Mouse (Mus musculus): ENCODE data around the gene Cib3. TPM values are rescaled to one million over a fixed set of nuclear protein-coding genes. Genes with fewer than 3 reads are reported as not detected.
A peak's percentile ranks its signal among the peaks of the same experiment; 100 is the strongest.

Cib3 gene
- polyA plus RNA-seq, 1 experiment from 2014 or later, result not detected

GRCm38 (mm10) chr8:72208582-72208981 lies 4.1 kb downstream of the Cib3 start:
- Histone ChIP-seq H3K27me3 (no peaks in the 10 kb centered on the region), H3K4me3 (no peak overlapping the region), H3K9me3 (no peaks in the 10 kb centered on the region; the same call in 1 of the 2 replicates), H3K36me3 (no peaks in the 10 kb centered on the region), H3K9ac (no peak overlapping the region), H3K4me2 (no peak overlapping the region), H3K4me1 (replicated peaks) (no peaks in the 10 kb centered on the region), H3K27ac (replicated peaks) (no peak overlapping the region)
- no peak for ATAC-seq (ENCODE audit: low FRiP score, low read depth)
- WGBS, result 73% methylated on average over 1 of the region's 1 CpGs

GRCm38 (mm10) chr8:72197997-72198396 lies 14.6 kb downstream of the Cib3 start:
- Histone ChIP-seq H3K4me2 (no peak overlapping the region), H3K27ac (replicated peaks) (no peak overlapping the region), H3K9me3 (peaks cover 8% of the 10 kb centered on the region; the same call in 1 of the 2 replicates), H3K9ac (no peak overlapping the region), H3K27me3 (no peaks in the 10 kb centered on the region), H3K4me3 (no peak overlapping the region), H3K4me1 (replicated peaks) (no peaks in the 10 kb centered on the region), H3K36me3 (no peaks in the 10 kb centered on the region)
- ATAC-seq (ENCODE audit: low FRiP score, low read depth), result no peak
- WGBS, result 65% methylated on average over 8 of the region's 8 CpGs

GRCm38 (mm10) chr8:72192065-72192464 lies 20.6 kb downstream of the Cib3 start:
- H3K4me1 ChIP-seq (replicated peaks), result no peaks in the 10 kb centered on the region
- no peaks in the 10 kb centered on the region for H3K36me3 ChIP-seq
- ATAC-seq (ENCODE audit: low FRiP score, low read depth), result no peak

GRCm38 (mm10) chr8:72190215-72190539 lies 22.5 kb downstream of the Cib3 start:
- no peak overlapping the region for H3K4me3 ChIP-seq
- H3K4me2 ChIP-seq, result no peak overlapping the region
- H3K9ac ChIP-seq, result no peak overlapping the region
- no peaks in the 10 kb centered on the region for H3K9me3 ChIP-seq
- no peaks in the 10 kb centered on the region for H3K36me3 ChIP-seq
- no peak for ATAC-seq (ENCODE audit: low FRiP score, low read depth)
- no peaks in the 10 kb centered on the region for H3K27me3 ChIP-seq
- WGBS, result 80% methylated on average over 2 of the region's 2 CpGs
- no peak overlapping the region for H3K27ac ChIP-seq (replicated peaks)
- H3K4me1 ChIP-seq (replicated peaks), result no peaks in the 10 kb centered on the region

More at GRCm38 (mm10) chr8:72192065-72192464, 20.6 kb downstream of the Cib3 start:
- no peak overlapping the region for H3K4me2 ChIP-seq
- H3K4me3 ChIP-seq, result no peak overlapping the region
- no peak overlapping the region for H3K27ac ChIP-seq (replicated peaks)
- H3K9me3 ChIP-seq, result no peaks in the 10 kb centered on the region
- H3K27me3 ChIP-seq, result no peaks in the 10 kb centered on the region
- H3K9ac ChIP-seq, result no peak overlapping the region

- 70% methylated on average over 12 of the region's 12 CpGs for WGBS
- H3K9me3 ChIP-seq, result no peaks in the 10 kb centered on the region
- H3K27ac ChIP-seq (replicated peaks), result no peak within 1 kb of the TSS
- no peak within 1 kb of the TSS for H3K4me3 ChIP-seq
- H3K27me3 ChIP-seq, result no peaks in the 10 kb centered on the region
- no peak within 1 kb of the TSS for H3K9ac ChIP-seq
- no peak within 1 kb of the TSS for H3K4me2 ChIP-seq
- ATAC-seq (ENCODE audit: low FRiP score, low read depth), result no peak
- no peaks in the 10 kb centered on the region for H3K4me1 ChIP-seq (replicated peaks)
- no peaks in the 10 kb centered on the region for H3K36me3 ChIP-seq
These were observed 23.0 kb downstream of the Cib3 start, which contains the start of gene Hsh2d for GRCm38 (mm10) chr8:72189417-72190214. Gene Hsh2d, plus strand, starts transcription at chr8:72189638.

GRCm38 (mm10) chr8:72187793-72188331 lies 24.8 kb downstream of the Cib3 start:
- no peak for ATAC-seq (ENCODE audit: low FRiP score, low read depth)
- no peak overlapping the region for H3K4me2 ChIP-seq
- 90% methylated on average over 2 of the region's 2 CpGs for WGBS
- H3K9ac ChIP-seq, result no peak overlapping the region
- no peaks in the 10 kb centered on the region for H3K36me3 ChIP-seq
- no peaks in the 10 kb centered on the region for H3K9me3 ChIP-seq
- H3K27me3 ChIP-seq, result no peaks in the 10 kb centered on the region
- H3K27ac ChIP-seq (replicated peaks), result no peak overlapping the region
- H3K4me1 ChIP-seq (replicated peaks), result no peaks in the 10 kb centered on the region
- H3K4me3 ChIP-seq, result no peak overlapping the region

GRCm38 (mm10) chr8:72183554-72184202 lies 29.0 kb downstream of the Cib3 start:
- Histone ChIP-seq H3K4me2 (no peak overlapping the region), H3K4me1 (replicated peaks) (no peaks in the 10 kb centered on the region)
- WGBS, result 54% methylated on average over 2 of the region's 2 CpGs

GRCm38 (mm10) chr8:72177346-72177925 lies 35.2 kb downstream of the Cib3 start:
- Histone ChIP-seq H3K9ac (no peak overlapping the region), H3K4me2 (no peak overlapping the region), H3K4me3 (no peak overlapping the region), H3K36me3 (peaks cover 84% of the 10 kb centered on the region), H3K9me3 (no peaks in the 10 kb centered on the region), H3K27me3 (no peaks in the 10 kb centered on the region), H3K27ac (replicated peaks) (no peak overlapping the region), H3K4me1 (replicated peaks) (no peaks in the 10 kb centered on the region)
- no peak for ATAC-seq (ENCODE audit: low FRiP score, low read depth)
- WGBS, result 52% methylated on average over 5 of the region's 5 CpGs

More at GRCm38 (mm10) chr8:72183554-72184202, 29.0 kb downstream of the Cib3 start:
- no peak overlapping the region for H3K4me3 ChIP-seq
- peak; percentile 78; the same call in 1 of the 2 replicates for ATAC-seq (ENCODE audit: low FRiP score, low read depth)
- peaks cover 31% of the 10 kb centered on the region for H3K36me3 ChIP-seq
- no peaks in the 10 kb centered on the region for H3K27me3 ChIP-seq
- no peaks in the 10 kb centered on the region for H3K9me3 ChIP-seq
- 0 out of 2 replicates have a peak overlapping the region, but pooled peaks have one; percentile 14 for H3K27ac ChIP-seq (replicated peaks)
- H3K9ac ChIP-seq, result no peak overlapping the region

GRCm38 (mm10) chr8:72169681-72170249 lies 42.9 kb downstream of the Cib3 start:
- ATAC-seq (ENCODE audit: low FRiP score, low read depth), result no peak
- H3K36me3 ChIP-seq, result peaks cover 56% of the 10 kb centered on the region
- WGBS, result 88% methylated on average over 3 of the region's 3 CpGs

GRCm38 (mm10) chr8:72169098-72169668 lies 43.5 kb downstream of the Cib3 start:
- Histone ChIP-seq H3K9me3 (no peaks in the 10 kb centered on the region), H3K4me3 (no peak overlapping the region), H3K27ac (replicated peaks) (no peak overlapping the region), H3K4me2 (no peak overlapping the region), H3K9ac (no peak overlapping the region), H3K36me3 (peaks cover 50% of the 10 kb centered on the region), H3K27me3 (no peaks in the 10 kb centered on the region), H3K4me1 (replicated peaks) (no peaks in the 10 kb centered on the region)
- no peak for ATAC-seq (ENCODE audit: low FRiP score, low read depth)
- 95% methylated on average over 3 of the region's 3 CpGs for WGBS

More at GRCm38 (mm10) chr8:72169681-72170249, 42.9 kb downstream of the Cib3 start:
- Histone ChIP-seq H3K9me3 (no peaks in the 10 kb centered on the region), H3K4me1 (replicated peaks) (no peaks in the 10 kb centered on the region), H3K4me3 (no peak overlapping the region), H3K27me3 (no peaks in the 10 kb centered on the region), H3K4me2 (no peak overlapping the region), H3K9ac (no peak overlapping the region), H3K27ac (replicated peaks) (no peak overlapping the region)

- H3K4me1 ChIP-seq (replicated peaks), result peaks cover 24% of the 10 kb centered on the region
- H3K4me2 ChIP-seq, result 0 out of 2 replicates have a peak overlapping the region, but pooled peaks have one; percentile 74
- H3K9me3 ChIP-seq, result no peaks in the 10 kb centered on the region
- no peak overlapping the region for H3K9ac ChIP-seq
- no peak overlapping the region for H3K27ac ChIP-seq (replicated peaks)
- H3K36me3 ChIP-seq, result no peaks in the 10 kb centered on the region; the same call in 1 of the 2 replicates
- H3K4me3 ChIP-seq, result no peak overlapping the region
- ATAC-seq (ENCODE audit: low FRiP score, low read depth), result no peak
- no peaks in the 10 kb centered on the region for H3K27me3 ChIP-seq
These were observed 49.8 kb downstream of the Cib3 start for GRCm38 (mm10) chr8:72162821-72163220.
